Mouse (Mus musculus) stomach, postnatal 0 days (tissue): ENCODE results near the gene Mettl23. TPM values are rescaled to one million over a fixed set of nuclear protein-coding genes. Genes with fewer than 3 reads are reported as not detected.

Experiments used
- ATAC-seq: fragments of 200-750 bp; cut with Nextera tagmentation; 2 replicates; pipeline ENCODE4 v1.8.0; 2017; ENCODE audit not compliant: low FRiP score, low TSS enrichment
- DNase-seq: peaks from one replicate; pipeline ENCODE4 v3.0.0-alpha.2; 2016; ENCODE audit warnings: low spot score
- H3K27ac ChIP-seq: fragments of 300-500 bp; sonication (generic); replicated peaks from 2 replicates; pipeline ENCODE4 v1.5.1; 2014; ENCODE audit warnings: mild to moderate bottlenecking, control low read depth
- H3K27me3 ChIP-seq: fragments of 300-500 bp; sonication (generic); 2 replicates; pipeline ENCODE4 v1.6.1; 2014; ENCODE audit warnings: low read length; ENCODE audit not compliant: control insufficient read depth, insufficient read depth
- H3K36me3 ChIP-seq: fragments of 300-500 bp; sonication (generic); 2 replicates; pipeline ENCODE4 v1.6.1; 2014; ENCODE audit warnings: low read length, mixed read lengths; ENCODE audit not compliant: control insufficient read depth, insufficient read depth
- H3K4me1 ChIP-seq: fragments of 300-500 bp; sonication (generic); replicated peaks from 2 replicates; pipeline ENCODE4 v1.6.1; 2014; ENCODE audit warnings: antibody characterized with exemption; ENCODE audit not compliant: control insufficient read depth, insufficient read depth
- H3K4me2 ChIP-seq: fragments of 300-500 bp; sonication (generic); replicated peaks from 2 replicates; pipeline ENCODE4 v1.6.1; 2014; ENCODE audit warnings: low read depth, mild to moderate bottlenecking, control low read depth, moderate library complexity
- H3K4me3 ChIP-seq: fragments of 300-500 bp; sonication (generic); 2 replicates; pipeline ENCODE4 v1.5.1; 2014; ENCODE audit warnings: low read depth, low read length, control low read depth
- H3K9ac ChIP-seq: fragments of 300-500 bp; sonication (generic); 2 replicates; pipeline ENCODE4 v1.6.1; 2014; ENCODE audit warnings: mild to moderate bottlenecking, low read length, control low read depth, mixed read lengths
- H3K9me3 ChIP-seq: fragments of 300-500 bp; sonication (generic); 2 replicates; pipeline ENCODE4 v1.6.1; 2016; ENCODE audit warnings: low read length; ENCODE audit not compliant: control insufficient read depth
- CTCF ChIP-seq: IDR thresholded peaks from 2 replicates; pipeline ENCODE4 v1.5.1; 2016; ENCODE audit warnings: antibody characterized with exemption, low read depth, mild to moderate bottlenecking, moderate library complexity
- EP300 ChIP-seq: optimal IDR thresholded peaks from 2 replicates; pipeline ENCODE3; 2016; ENCODE audit warnings: antibody characterized with exemption
- WGBS: fragments of 180-500 bp; shearing (Covaris S2); extraction: QIAGEN DNeasy Blood & Tissue Kit; methylation state at CpG from one replicate; pipeline ENCODE4 v1.1.7; 2014; 5-methylcytosine and 5-hydroxymethylcytosine counted together
- polyA plus RNA-seq: library from polyadenylated mRNA; unstranded; fragments of >200 nt; fragmentation: Nextera tagmentation; extraction: Ambion mirVana; gene quantifications from 2 replicates; pipeline ENCODE4 v1.2.1, GENCODE M21; 2015

Mettl23 gene
- polyA plus RNA-seq, 1 experiment from 2014 or later: 40.6 TPM

- ATAC-seq: no peak
- Histone ChIP-seq H3K9ac (no peak overlapping the region), H3K4me3 (no peak overlapping the region), H3K27ac (no peak overlapping the region), H3K27me3 (no peaks in the 10 kb centered on the region), H3K4me2 (no peak overlapping the region), H3K9me3 (no peaks in the 10 kb centered on the region), H3K36me3 (peaks cover 13% of the 10 kb centered on the region), H3K4me1 (no peaks in the 10 kb centered on the region)
- TF ChIP-seq CTCF (no peak), EP300 (no peak)
- WGBS: 21% methylated on average over 4 of the region's 4 CpGs
- no peak for DNase-seq
Observed at GRCm38 (mm10) chr11:116832172-116832685, 10.8 kb upstream of the Mettl23 start.

GRCm38 (mm10) chr11:116834954-116835353, 8.1 kb upstream of the Mettl23 start:
- Histone ChIP-seq H3K27me3 (no peaks in the 10 kb centered on the region), H3K36me3 (peaks cover 26% of the 10 kb centered on the region), H3K9me3 (no peaks in the 10 kb centered on the region), H3K27ac (no peak overlapping the region), H3K9ac (no peak overlapping the region), H3K4me3 (no peak overlapping the region), H3K4me1 (no peaks in the 10 kb centered on the region), H3K4me2 (no peak overlapping the region)
- ATAC-seq (no peak), DNase-seq (no peak)
- WGBS: 94% methylated on average over 1 of the region's 1 CpGs
- TF ChIP-seq EP300: no peak
- TF ChIP-seq CTCF: no peak

- no peak for TF ChIP-seq EP300
- TF ChIP-seq CTCF: no peak
- ATAC-seq (no peak), DNase-seq (no peak)
- Histone ChIP-seq H3K36me3 (peaks cover 27% of the 10 kb centered on the region), H3K27me3 (no peaks in the 10 kb centered on the region), H3K4me2 (no peak overlapping the region), H3K4me3 (no peak overlapping the region), H3K9ac (no peak overlapping the region), H3K4me1 (peaks cover 3% of the 10 kb centered on the region; the same call in 1 of the 2 replicates), H3K27ac (no peak overlapping the region), H3K9me3 (no peaks in the 10 kb centered on the region)
- WGBS: 84% methylated on average over 4 of the region's 4 CpGs
Observed at GRCm38 (mm10) chr11:116836283-116836682, 6.8 kb upstream of the Mettl23 start.

- TF ChIP-seq EP300 (no peak), CTCF (peak; percentile 24; the same call in 1 of the 2 replicates)
- peaks cover 27% of the 10 kb centered on the region for H3K36me3 ChIP-seq
- H3K4me3 ChIP-seq: no peak overlapping the region
- ATAC-seq (no peak), DNase-seq (no peak)
- H3K27me3 ChIP-seq: no peaks in the 10 kb centered on the region
- H3K4me1 ChIP-seq: peaks cover 6% of the 10 kb centered on the region
- H3K9ac ChIP-seq: no peak overlapping the region
- H3K9me3 ChIP-seq: no peaks in the 10 kb centered on the region
- no peak overlapping the region for H3K4me2 ChIP-seq
- no peak overlapping the region for H3K27ac ChIP-seq
- WGBS: 88% methylated on average over 10 of the region's 10 CpGs
Observed at GRCm38 (mm10) chr11:116837441-116837840, 5.6 kb upstream of the Mettl23 start.

GRCm38 (mm10) chr11:116838936-116839335, 4.1 kb upstream of the Mettl23 start:
- H3K4me2 ChIP-seq: no peak overlapping the region
- H3K36me3 ChIP-seq: peaks cover 27% of the 10 kb centered on the region
- no peak overlapping the region for H3K4me3 ChIP-seq
- no peak overlapping the region for H3K27ac ChIP-seq
- ATAC-seq (no peak), DNase-seq (peak; percentile 50)
- no peaks in the 10 kb centered on the region for H3K27me3 ChIP-seq
- peaks cover 6% of the 10 kb centered on the region for H3K4me1 ChIP-seq
- 84% methylated on average over 14 of the region's 14 CpGs for WGBS
- H3K9me3 ChIP-seq: no peaks in the 10 kb centered on the region
- TF ChIP-seq EP300 (no peak), CTCF (peak; percentile 32)
- H3K9ac ChIP-seq: no peak overlapping the region

GRCm38 (mm10) chr11:116839601-116840000, 3.5 kb upstream of the Mettl23 start:
- Histone ChIP-seq H3K27me3 (no peaks in the 10 kb centered on the region), H3K36me3 (peaks cover 23% of the 10 kb centered on the region), H3K9ac (no peak overlapping the region), H3K4me1 (peaks cover 6% of the 10 kb centered on the region), H3K9me3 (no peaks in the 10 kb centered on the region), H3K4me3 (no peak overlapping the region), H3K27ac (no peak overlapping the region), H3K4me2 (no peak overlapping the region)
- DNase-seq (no peak), ATAC-seq (no peak)
- TF ChIP-seq CTCF (no peak), EP300 (no peak)
- 67% methylated on average over 7 of the region's 7 CpGs for WGBS
